Mouse (Mus musculus) forebrain, embryonic 15.5 days (tissue): ENCODE measurements around the gene Mrps23. TPM values are rescaled to one million over a fixed set of nuclear protein-coding genes. Genes with fewer than 3 reads are reported as not detected.
"Not testable (repeated sequence)": the region's sequence is repeated elsewhere in the genome, so short reads cannot be mapped to it uniquely, and the experiment has no call there.

Source experiments
- ATAC-seq: fragments of 200-750 bp; cut with Nextera tagmentation; replicated peaks from 2 replicates; pipeline ENCODE4 v1.8.0; 2017; ENCODE audit warnings: mild to moderate bottlenecking, moderate TSS enrichment, moderate library complexity
- H3K27ac ChIP-seq: fragments of 300-500 bp; sonication (generic); replicated peaks from 2 replicates; pipeline ENCODE4 v1.5.1; 2015; ENCODE audit warnings: mild to moderate bottlenecking, inconsistent platforms
- H3K27me3 ChIP-seq: fragments of 300-500 bp; sonication (generic); 2 replicates; pipeline ENCODE4 v1.6.1; 2015; ENCODE audit warnings: inconsistent platforms
- H3K36me3 ChIP-seq: fragments of 300-500 bp; sonication (generic); 2 replicates; pipeline ENCODE4 v1.6.1; 2015; ENCODE audit warnings: mild to moderate bottlenecking, inconsistent platforms
- H3K4me1 ChIP-seq: fragments of 300-500 bp; sonication (generic); 2 replicates; pipeline ENCODE4 v1.6.1; 2015; ENCODE audit warnings: inconsistent platforms
- H3K4me2 ChIP-seq: fragments of 300-500 bp; sonication (generic); replicated peaks from 2 replicates; pipeline ENCODE4 v1.6.1; 2015; ENCODE audit warnings: mild to moderate bottlenecking, inconsistent platforms
- H3K4me3 ChIP-seq: fragments of 300-500 bp; sonication (generic); 2 replicates; pipeline ENCODE4 v1.5.1; 2015; ENCODE audit warnings: mild to moderate bottlenecking, inconsistent platforms
- H3K9ac ChIP-seq: fragments of 300-500 bp; sonication (generic); replicated peaks from 2 replicates; pipeline ENCODE4 v1.6.1; 2015; ENCODE audit warnings: mild to moderate bottlenecking, inconsistent platforms
- H3K9me3 ChIP-seq: fragments of 300-500 bp; sonication (generic); 2 replicates; pipeline ENCODE4 v1.6.1; 2016; ENCODE audit warnings: inconsistent platforms
- WGBS: fragments of 180-500 bp; shearing (Covaris S2); methylation state at CpG from one replicate; pipeline ENCODE4 v1.1.7; 2015; ENCODE audit warnings: mixed read lengths; 5-methylcytosine and 5-hydroxymethylcytosine counted together
- polyA plus RNA-seq: library from polyadenylated mRNA; unstranded; fragments of >200 nt; fragmentation: Nextera tagmentation; extraction: Ambion mirVana; gene quantifications from 2 replicates; pipeline ENCODE4 v1.2.1, GENCODE M21; 2015

The Mrps23 gene
- polyA plus RNA-seq, 1 experiment from 2014 or later: 68.1 TPM

GRCm38 (mm10) chr11:88184632-88185180, 19.5 kb upstream of the Mrps23 start:
- WGBS: 79% methylated on average over 17 of the region's 17 CpGs
- ATAC-seq: no peak
- H3K4me3 ChIP-seq: no peak overlapping the region

DNA sequence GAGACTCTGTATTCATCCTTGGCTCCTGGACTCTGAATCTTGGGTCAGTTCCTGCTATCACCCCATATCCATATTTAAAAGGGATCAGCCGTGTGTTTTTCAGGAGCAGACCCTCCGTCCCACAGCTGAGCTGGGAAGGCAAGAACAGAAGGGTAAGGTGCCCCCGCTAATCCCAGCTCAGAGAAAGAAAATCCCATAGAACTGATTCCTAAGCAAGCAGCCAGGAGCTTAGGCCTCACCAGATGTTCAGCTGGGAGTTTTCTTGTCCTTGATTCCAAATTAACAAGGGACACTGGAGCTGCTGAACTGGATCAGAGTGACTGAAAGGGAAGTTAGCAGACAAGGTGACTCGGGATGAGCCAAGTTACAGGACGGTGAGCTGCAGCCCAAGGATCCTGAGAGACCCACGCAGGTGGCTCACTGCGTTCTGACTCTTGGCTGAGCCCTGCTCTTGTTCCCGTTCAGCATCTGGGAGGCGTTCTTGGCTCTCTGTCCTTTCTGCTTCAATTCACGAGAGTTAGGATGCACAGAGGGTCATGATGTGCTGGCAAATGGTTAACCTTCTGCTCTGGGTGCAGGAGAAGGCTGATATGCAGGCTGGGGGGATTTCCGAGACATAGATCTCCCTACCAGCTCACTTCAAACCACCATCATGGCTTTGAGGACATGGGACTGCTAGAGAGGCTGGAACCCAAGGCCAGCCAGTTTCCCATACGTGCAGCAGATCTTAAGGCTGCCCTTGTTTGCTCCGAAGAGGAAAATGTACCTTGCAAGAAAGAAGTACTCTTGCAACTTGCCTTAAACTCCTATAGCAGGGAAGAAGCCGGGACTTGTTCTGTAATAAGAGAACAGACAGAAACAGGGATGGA, 17.9 kb upstream of the Mrps23 start:
- H3K36me3 ChIP-seq: peaks cover 11% of the 10 kb centered on the region
- peaks cover 23% of the 10 kb centered on the region for H3K4me1 ChIP-seq
- no peak overlapping the region for H3K4me3 ChIP-seq
- H3K9me3 ChIP-seq: no peaks in the 10 kb centered on the region
- peaks cover under 1% of the 10 kb centered on the region; the same call in 1 of the 2 replicates for H3K27me3 ChIP-seq
- no peak for ATAC-seq
- no peak overlapping the region for H3K9ac ChIP-seq
- H3K4me2 ChIP-seq: no peak overlapping the region
- H3K27ac ChIP-seq: no peak overlapping the region
- 69% methylated on average over 14 of the region's 14 CpGs for WGBS

More at GRCm38 (mm10) chr11:88184632-88185180, 19.5 kb upstream of the Mrps23 start:
- Histone ChIP-seq H3K27me3 (no peaks in the 10 kb centered on the region), H3K4me1 (peaks cover 39% of the 10 kb centered on the region), H3K4me2 (no peak overlapping the region), H3K27ac (no peak overlapping the region), H3K36me3 (peaks cover 11% of the 10 kb centered on the region), H3K9me3 (no peaks in the 10 kb centered on the region), H3K9ac (no peak overlapping the region)

GRCm38 (mm10) chr11:88186947-88187243, 17.3 kb upstream of the Mrps23 start:
- WGBS: 33% methylated on average over 2 of the region's 2 CpGs
- no peak for ATAC-seq
- no peak overlapping the region; the same call in 1 of the 2 replicates for H3K4me2 ChIP-seq

GRCm38 (mm10) chr11:88187417-88188133, 16.6 kb upstream of the Mrps23 start:
- Histone ChIP-seq H3K4me3 (peak overlapping the region; percentile 17), H3K27me3 (peaks cover 9% of the 10 kb centered on the region; the same call in 1 of the 2 replicates), H3K9me3 (no peaks in the 10 kb centered on the region), H3K9ac (peak overlapping the region; percentile 42), H3K36me3 (peaks cover 11% of the 10 kb centered on the region), H3K27ac (peak overlapping the region; percentile 62), H3K4me2 (peak overlapping the region; percentile 34), H3K4me1 (peaks cover 16% of the 10 kb centered on the region)
- peak; percentile 93 for ATAC-seq
- WGBS: 11% methylated on average over 25 of the region's 25 CpGs

More at GRCm38 (mm10) chr11:88186947-88187243, 17.3 kb upstream of the Mrps23 start:
- Histone ChIP-seq H3K4me3 (no peak overlapping the region), H3K9ac (no peak overlapping the region), H3K27me3 (peaks cover 3% of the 10 kb centered on the region; the same call in 1 of the 2 replicates), H3K36me3 (peaks cover 11% of the 10 kb centered on the region), H3K9me3 (no peaks in the 10 kb centered on the region), H3K4me1 (peaks cover 18% of the 10 kb centered on the region), H3K27ac (no peak overlapping the region)

DNA sequence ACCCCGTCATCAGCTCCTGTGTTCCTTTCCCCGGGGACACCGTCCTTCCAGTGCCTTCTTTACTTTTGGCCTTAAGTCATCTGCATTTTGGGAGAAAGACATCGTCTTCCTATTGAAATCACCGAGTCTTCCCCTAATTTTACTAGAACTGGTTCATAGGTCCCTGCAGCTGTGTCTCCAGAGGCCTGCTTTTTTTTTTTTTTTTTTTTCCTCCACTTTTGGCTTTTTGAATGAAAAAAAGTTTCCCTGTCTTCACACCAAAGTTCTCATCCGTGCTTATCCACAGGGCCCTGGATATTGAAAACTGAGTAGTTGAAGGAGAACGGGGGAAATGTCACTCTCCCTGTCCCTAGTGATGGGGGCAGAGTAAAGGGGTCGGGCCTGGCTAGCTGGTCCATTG, 16.0 kb upstream of the Mrps23 start:
- Histone ChIP-seq H3K27ac (peak overlapping the region; percentile 62; the same call in 1 of the 2 replicates), H3K9me3 (no peaks in the 10 kb centered on the region), H3K27me3 (peaks cover 16% of the 10 kb centered on the region), H3K4me3 (no peak overlapping the region), H3K36me3 (peaks cover 9% of the 10 kb centered on the region), H3K4me1 (peaks cover 17% of the 10 kb centered on the region), H3K9ac (no peak overlapping the region), H3K4me2 (no peak overlapping the region)
- WGBS: 67% methylated on average over 8 of the region's 8 CpGs
- ATAC-seq: no peak

- Histone ChIP-seq H3K9ac (no peak overlapping the region), H3K4me1 (peaks cover 22% of the 10 kb centered on the region), H3K4me3 (no peak overlapping the region), H3K4me2 (no peak overlapping the region), H3K27ac (no peak overlapping the region), H3K36me3 (peaks cover 5% of the 10 kb centered on the region), H3K9me3 (no peaks in the 10 kb centered on the region), H3K27me3 (peaks cover 20% of the 10 kb centered on the region)
- ATAC-seq: no peak
- WGBS: 91% methylated on average over 7 of the region's 7 CpGs
These were observed 15.6 kb upstream of the Mrps23 start for GRCm38 (mm10) chr11:88188635-88189034.

- peaks cover 29% of the 10 kb centered on the region for H3K27me3 ChIP-seq
- H3K4me1 ChIP-seq: peaks cover 19% of the 10 kb centered on the region
- 19% methylated on average over 4 of the region's 4 CpGs for WGBS
- H3K4me3 ChIP-seq: no peak overlapping the region
- no peaks in the 10 kb centered on the region for H3K9me3 ChIP-seq
- ATAC-seq: no peak
- H3K9ac ChIP-seq: no peak overlapping the region
- no peaks in the 10 kb centered on the region for H3K36me3 ChIP-seq
- no peak overlapping the region for H3K4me2 ChIP-seq
- H3K27ac ChIP-seq: no peak overlapping the region
These were observed 11.6 kb upstream of the Mrps23 start for GRCm38 (mm10) chr11:88192595-88192994.

- H3K36me3 ChIP-seq: no peaks in the 10 kb centered on the region
- ATAC-seq: no peak
- no peaks in the 10 kb centered on the region for H3K9me3 ChIP-seq
- no peak overlapping the region for H3K4me2 ChIP-seq
- H3K27ac ChIP-seq: no peak overlapping the region
- 9% methylated on average over 34 of the region's 34 CpGs for WGBS
- H3K9ac ChIP-seq: no peak overlapping the region
- H3K27me3 ChIP-seq: peaks cover 29% of the 10 kb centered on the region
- H3K4me3 ChIP-seq: no peak overlapping the region
- peaks cover 17% of the 10 kb centered on the region for H3K4me1 ChIP-seq
These were observed 10.9 kb upstream of the Mrps23 start for GRCm38 (mm10) chr11:88193098-88193823.

DNA sequence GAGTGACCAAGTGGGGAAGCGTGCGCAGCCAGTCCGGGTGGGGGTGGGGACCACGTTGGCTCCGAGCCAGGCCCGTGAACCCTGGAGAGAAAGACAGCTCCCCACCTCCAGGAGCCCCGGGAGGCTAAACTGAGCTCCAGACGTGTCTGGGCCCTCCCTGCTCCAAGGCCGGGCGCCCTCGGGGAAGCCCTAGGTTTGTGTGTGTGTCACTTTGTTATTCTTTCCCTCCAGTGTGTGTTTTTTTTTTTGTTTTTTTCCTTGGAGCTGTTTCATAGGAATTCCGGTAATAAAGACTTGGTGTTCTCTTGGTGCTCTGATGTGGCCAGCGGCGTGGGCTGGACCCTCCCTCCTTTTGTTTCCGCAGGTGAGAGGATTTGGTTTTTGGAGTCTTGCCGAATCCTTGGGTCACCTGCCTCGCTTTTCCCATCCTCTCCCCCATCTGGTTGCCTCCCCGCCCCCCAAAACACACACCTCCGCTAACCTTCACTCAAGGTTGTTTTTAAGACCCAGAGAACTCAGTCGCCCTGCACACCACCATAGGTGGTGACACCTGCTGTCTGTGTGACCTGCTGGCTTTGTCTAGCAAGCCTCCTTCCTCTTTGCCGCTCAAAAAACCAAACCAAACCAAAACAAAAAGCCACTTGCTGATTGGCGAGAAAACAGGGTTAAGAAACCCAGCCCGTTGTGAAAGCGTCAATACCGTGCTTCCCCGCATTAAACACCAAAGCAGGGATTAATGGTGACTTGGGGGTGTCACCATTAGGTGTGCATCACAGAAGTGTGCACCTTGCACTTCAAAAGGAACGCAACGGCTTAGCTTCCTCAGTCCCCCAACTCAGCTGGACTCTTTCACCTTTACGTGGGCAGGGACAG, 10.1 kb upstream of the Mrps23 start:
- peaks cover 29% of the 10 kb centered on the region for H3K27me3 ChIP-seq
- H3K4me1 ChIP-seq: peaks cover 17% of the 10 kb centered on the region
- no peak overlapping the region for H3K9ac ChIP-seq
- ATAC-seq: no peak
- no peak overlapping the region for H3K27ac ChIP-seq
- no peaks in the 10 kb centered on the region for H3K36me3 ChIP-seq
- H3K4me2 ChIP-seq: no peak overlapping the region
- no peak overlapping the region for H3K4me3 ChIP-seq
- H3K9me3 ChIP-seq: no peaks in the 10 kb centered on the region
- WGBS: 12% methylated on average over 29 of the region's 29 CpGs

DNA sequence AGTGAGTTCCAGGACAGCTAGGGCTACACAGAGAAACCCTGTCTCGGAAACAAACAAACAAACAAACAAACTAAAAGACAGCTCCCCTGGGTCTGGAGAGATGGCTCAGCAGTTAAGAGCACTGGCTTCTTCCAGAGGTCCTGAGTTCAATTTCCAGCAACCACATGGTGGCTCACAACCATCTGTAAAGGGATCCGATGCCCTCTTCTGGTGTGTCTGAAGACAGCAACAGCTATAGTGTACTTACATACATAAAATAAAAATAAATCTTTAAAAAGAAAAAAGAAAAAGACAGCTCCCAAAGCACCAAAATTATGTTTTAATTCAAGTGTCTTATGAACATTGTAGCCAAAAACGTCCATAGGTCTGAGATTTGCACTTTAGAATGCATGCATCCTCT, 8.5 kb upstream of the Mrps23 start:
- Histone ChIP-seq H3K27me3 (peaks cover 29% of the 10 kb centered on the region), H3K4me1 (peaks cover 17% of the 10 kb centered on the region)
- not testable (repeated sequence) for H3K27ac ChIP-seq, H3K36me3 ChIP-seq, ATAC-seq, H3K9me3 ChIP-seq, H3K4me2 ChIP-seq, H3K9ac ChIP-seq, H3K4me3 ChIP-seq
- WGBS: 86% methylated on average over 3 of the region's 3 CpGs

DNA sequence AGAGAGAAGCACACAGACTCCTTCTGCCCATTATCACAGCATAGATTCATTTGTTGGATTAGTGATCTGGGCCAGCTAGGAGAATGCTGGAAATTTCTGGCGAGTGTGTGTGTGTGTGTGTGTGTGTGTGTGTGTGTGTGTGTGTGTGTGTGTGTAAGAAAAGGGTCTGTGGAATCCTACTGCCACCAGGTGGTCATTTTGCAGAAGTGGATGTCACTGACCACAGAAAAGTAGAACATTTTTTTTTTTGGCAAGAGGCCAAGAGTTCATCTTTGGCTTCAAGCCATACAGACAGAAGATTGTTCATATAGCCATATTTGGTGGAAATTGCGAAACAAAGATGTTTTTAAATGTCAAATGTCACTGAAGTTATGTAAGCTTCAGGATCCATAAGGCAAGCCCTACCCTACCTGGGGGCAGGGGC, 7.0 kb upstream of the Mrps23 start:
- Histone ChIP-seq H3K9me3 (no peaks in the 10 kb centered on the region), H3K9ac (no peak overlapping the region), H3K4me1 (peaks cover 17% of the 10 kb centered on the region), H3K27ac (no peak overlapping the region), H3K4me2 (no peak overlapping the region), H3K27me3 (peaks cover 24% of the 10 kb centered on the region), H3K4me3 (no peak overlapping the region), H3K36me3 (no peaks in the 10 kb centered on the region)
- 0 out of 2 replicates have a peak, but pooled peaks have one; percentile 33 for ATAC-seq
- 7% methylated on average over 2 of the region's 2 CpGs for WGBS
